In genomic region chr14:46989694-46990093, GRCm38 (mm10) we compare ENCODE assay signal across 10 mouse cellular contexts.
DNase-seq lines count a peak whose midpoint lies in the region; ATAC-seq lines count a peak whose summit lies in the region.
"Had no signal": no experiment of that assay in that cellular context is flagged by ENCODE, and none has a peak within 500 bp of the region (broad histone marks: within the 10 kb centered on the region; RNA-seq: fewer than 3 reads in every experiment).

No protein-coding gene starts in this region.

- H3K36me3 ChIP-seq in forebrain, embryonic 16.5 days (ENCODE audit: control insufficient read depth, insufficient read depth) = no peaks in the 10 kb centered on the region
- no peaks in the 10 kb centered on the region for H3K36me3 ChIP-seq in neural tube, embryonic 12.5 days
- H3K36me3 ChIP-seq: embryonic facial prominence, embryonic 13.5 days had no signal

- WGBS in forebrain, embryonic 16.5 days = 4% methylated on average over 4 of the region's 4 CpGs
- WGBS in neural tube, embryonic 12.5 days = 25% methylated on average over 4 of the region's 4 CpGs

- DNase-seq in layer of hippocampus, adult 11-12 months (ENCODE audit: low spot score) = peak; percentile 28
- no peak for DNase-seq in layer of hippocampus, postnatal 36 days
- peak; percentile 15 for DNase-seq in adipocyte (ENCODE audit: low spot score)
- DNase-seq in cerebellum, adult 8-10 months = no peak
- DNase-seq in lung, adult 18-20 months = no peak
- no peak for DNase-seq in c-Kit-positive CD71-positive TER-119-positive erythroid progenitor cells, embryonic 14.5 days (ENCODE audit: low spot score)
- DNase-seq: kidney, postnatal 4 days had no signal

- H3K9me3 ChIP-seq in forebrain, embryonic 16.5 days (ENCODE audit: control insufficient read depth, low read length) = no peaks in the 10 kb centered on the region
- H3K9me3 ChIP-seq in neural tube, embryonic 12.5 days = no peaks in the 10 kb centered on the region
- H3K9me3 ChIP-seq: embryonic facial prominence, embryonic 13.5 days had no signal

- no peak overlapping the region for H3K27ac ChIP-seq in forebrain, embryonic 16.5 days (ENCODE audit: low read length)
- H3K27ac ChIP-seq in neural tube, embryonic 12.5 days = no peak overlapping the region
- H3K27ac ChIP-seq: embryonic facial prominence, embryonic 13.5 days had no signal

- no peak overlapping the region for H3K9ac ChIP-seq in forebrain, embryonic 16.5 days (replicated peaks; ENCODE audit: low read depth, low read length)
- no peak overlapping the region for H3K9ac ChIP-seq in neural tube, embryonic 12.5 days
- H3K9ac ChIP-seq: embryonic facial prominence, embryonic 13.5 days had no signal

- H3K4me3 ChIP-seq in forebrain, embryonic 16.5 days (replicated peaks; ENCODE audit: low read length) = no peak overlapping the region
- no peak overlapping the region for H3K4me3 ChIP-seq in neural tube, embryonic 12.5 days
- H3K4me3 ChIP-seq: embryonic facial prominence, embryonic 13.5 days had no signal

- ATAC-seq in forebrain, embryonic 16.5 days = peak; percentile 92
- ATAC-seq in neural tube, embryonic 12.5 days (ENCODE audit: low FRiP score, low read depth) = peak; percentile 61

- H3K4me2 ChIP-seq in forebrain, embryonic 16.5 days (ENCODE audit: low read length) = no peak overlapping the region
- no peak overlapping the region; the same call in 1 of the 2 replicates for H3K4me2 ChIP-seq in neural tube, embryonic 12.5 days (replicated peaks)
- H3K4me2 ChIP-seq: embryonic facial prominence, embryonic 13.5 days had no signal

- no peaks in the 10 kb centered on the region for H3K27me3 ChIP-seq in forebrain, embryonic 16.5 days (replicated peaks; ENCODE audit: control insufficient read depth, insufficient read depth, low read length)
- no peaks in the 10 kb centered on the region for H3K27me3 ChIP-seq in neural tube, embryonic 12.5 days (replicated peaks)
- H3K27me3 ChIP-seq: embryonic facial prominence, embryonic 13.5 days had no signal

- no peaks in the 10 kb centered on the region for H3K4me1 ChIP-seq in forebrain, embryonic 16.5 days (replicated peaks; ENCODE audit: control insufficient read depth, insufficient read depth, low read length)
- peaks cover 11% of the 10 kb centered on the region for H3K4me1 ChIP-seq in neural tube, embryonic 12.5 days

Comparison
In these comparisons a context has a peak if more than half of its experiments do, and no peak if none do; other contexts are left out.
1. DNase-seq: peak in layer of hippocampus, adult 11-12 months (single experiment) and adipocyte (single experiment); none in layer of hippocampus, postnatal 36 days (0 of 2), cerebellum, adult 8-10 months (single experiment), lung, adult 18-20 months (0 of 2) and c-Kit-positive CD71-positive TER-119-positive erythroid progenitor cells, embryonic 14.5 days (single experiment).